Mouse (Mus musculus): Measurements from ENCODE around the gene Auts2.

GRCm38 (mm10) chr5:131458700-131459099, 1084.4 kb downstream of the Auts2 start:
- TF ChIP-seq POLR2A (IDR thresholded peaks at IDR 0.05; ENCODE audit: low read depth, low read length) (no peak), CTCF (IDR thresholded peaks at IDR 0.05; ENCODE audit: extremely low read depth, insufficient read length, insufficient replicate concordance, low read depth, low read length) (no peak)

Measured in small intestine, adult 2 months (tissue).